Mouse (Mus musculus) granulocyte monocyte progenitor cell, adult 5-6 weeks (primary cell): ENCODE measurements around the gene Luc7l. TPM values are rescaled to one million over a fixed set of nuclear protein-coding genes. Genes with fewer than 3 reads are reported as not detected.

Experiments
- ATAC-seq: replicated peaks from 2 replicates; pipeline ENCODE4 v1.8.0; 2016; ENCODE audit warnings: mild to moderate bottlenecking, moderate TSS enrichment, inconsistent platforms; ENCODE audit not compliant: poor library complexity, severe bottlenecking
- total RNA-seq, 2 experiments: library from RNA; stranded (forward) in 1 of 2; stranded (reverse) in 1 of 2; fragments of 200-712, 200-1000 nt in 1 of 2; fragments of >200 nt in 1 of 2; fragmentation: Nextera tagmentation in 1 of 2; gene quantifications; 2 replicates each; pipeline ENCODE4 v1.2.3; 2014 to 2017

Luc7l gene
- 63.7 and 74.9 TPM in 2 replicates for total RNA-seq (2014; fragmentation: Nextera tagmentation)
- 60.0 and 122 TPM in 2 replicates for total RNA-seq (2017)

GRCm38 (mm10) chr17:26252539-26253251, at the start of gene Luc7l:
Gene Luc7l (plus strand): TSS chr17:26252896.
- ATAC-seq, result peak; percentile 90

- peak; percentile 47 for ATAC-seq
Measured at GRCm38 (mm10) chr17:26203321-26203811, 49.3 kb upstream of the Luc7l start.

GRCm38 (mm10) chr17:26204766-26205165, 47.9 kb upstream of the Luc7l start:
- no peak for ATAC-seq

DNA sequence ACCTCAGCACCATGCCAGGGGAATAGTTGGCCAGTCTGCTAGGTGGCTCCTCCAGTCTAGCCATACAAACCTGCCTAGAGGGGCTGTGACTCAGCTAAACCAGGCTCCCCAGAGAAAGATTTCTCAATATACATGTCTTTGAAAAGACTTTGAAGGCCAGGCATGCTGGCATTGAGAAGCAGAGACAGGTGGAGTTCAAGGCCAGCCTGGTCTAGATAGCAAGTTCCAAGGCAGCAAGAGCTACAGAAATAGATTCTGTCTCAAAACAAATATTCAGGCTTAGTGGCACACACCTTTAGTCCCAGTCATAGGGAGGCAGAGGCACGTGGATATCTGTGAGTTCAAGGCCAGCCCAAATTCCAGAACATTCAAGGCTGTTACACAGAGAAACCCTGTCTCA, 46.3 kb upstream of the Luc7l start:
- no peak for ATAC-seq

DNA sequence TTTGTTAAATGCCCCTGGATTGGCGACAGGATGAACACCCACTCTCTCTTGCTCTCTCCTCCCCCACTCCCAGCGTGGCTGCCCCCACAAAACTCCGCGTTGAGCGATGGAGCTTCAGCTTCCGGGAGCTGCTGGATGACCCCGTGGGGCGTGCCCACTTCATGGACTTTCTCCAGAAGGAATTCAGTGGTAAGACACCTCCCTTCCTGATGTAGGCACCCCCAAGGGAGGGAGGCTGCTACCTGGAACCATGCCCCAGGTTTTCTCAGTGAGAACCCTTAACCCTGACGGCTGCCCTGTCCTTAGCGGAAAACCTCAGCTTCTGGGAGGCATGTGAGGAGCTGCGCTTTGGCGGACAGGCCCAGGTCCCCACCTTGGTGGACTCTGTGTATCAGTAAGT, 45.0 kb upstream of the Luc7l start, which contains the start of gene Arhgdig:
Gene Arhgdig (minus strand): TSS at position 101 of the 400 bp plus-strand sequence.
- ATAC-seq, result no peak

DNA sequence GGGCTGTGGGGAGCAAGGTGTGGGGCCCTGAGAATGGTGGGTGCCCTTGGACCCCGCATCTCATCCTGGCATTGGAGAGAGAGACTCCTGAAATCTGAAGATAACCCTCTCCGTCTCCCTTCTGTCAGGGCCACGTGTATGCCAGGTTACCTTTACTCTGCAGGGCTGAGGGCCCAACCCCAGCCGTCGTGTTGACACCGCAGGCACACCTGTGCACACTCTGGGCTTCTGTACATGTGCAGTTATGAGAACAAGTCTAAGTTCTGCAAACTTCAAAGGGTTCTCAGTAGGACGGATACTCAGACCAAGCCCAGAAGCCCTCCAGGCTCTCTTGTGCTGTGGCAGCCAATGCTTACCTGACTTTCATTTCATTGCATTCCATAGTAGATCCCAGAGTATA, 40.5 kb upstream of the Luc7l start:
- ATAC-seq, result no peak

GRCm38 (mm10) chr17:26212681-26213080, 40.0 kb upstream of the Luc7l start:
- ATAC-seq, result no peak

- no peak for ATAC-seq
Measured at GRCm38 (mm10) chr17:26221508-26221907, 31.2 kb upstream of the Luc7l start.

GRCm38 (mm10) chr17:26225150-26225549, 27.5 kb upstream of the Luc7l start:
- ATAC-seq, result no peak

- ATAC-seq, result peak; percentile 82
Measured at GRCm38 (mm10) chr17:26229776-26230175, 22.9 kb upstream of the Luc7l start.

DNA sequence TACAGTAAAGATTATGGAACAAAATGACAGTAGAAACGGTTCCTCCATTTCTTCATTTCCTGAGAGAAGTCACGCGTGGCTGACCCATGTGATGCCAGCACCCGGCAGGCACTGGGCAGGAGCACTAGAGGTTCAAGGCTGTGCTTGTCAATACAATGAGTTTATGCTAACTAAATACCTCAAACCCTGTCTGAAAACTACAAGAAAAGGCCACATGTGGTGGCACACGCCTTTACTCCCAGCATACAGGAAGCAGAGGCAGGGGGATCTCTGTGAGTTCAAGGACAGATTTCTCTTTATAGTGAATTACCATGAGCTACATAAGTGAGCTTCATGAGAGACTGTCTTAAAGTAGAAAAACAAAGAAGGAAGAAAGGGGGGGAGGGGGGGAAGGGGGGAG, 21.5 kb upstream of the Luc7l start:
- peak; percentile 50 for ATAC-seq

GRCm38 (mm10) chr17:26232863-26233262, 19.8 kb upstream of the Luc7l start:
- ATAC-seq, result no peak

GRCm38 (mm10) chr17:26234386-26234785, 18.3 kb upstream of the Luc7l start:
- ATAC-seq, result no peak

GRCm38 (mm10) chr17:26235077-26235815, 17.4 kb upstream of the Luc7l start:
- ATAC-seq, result peak; percentile 38; the same call in 1 of the 2 replicates

DNA sequence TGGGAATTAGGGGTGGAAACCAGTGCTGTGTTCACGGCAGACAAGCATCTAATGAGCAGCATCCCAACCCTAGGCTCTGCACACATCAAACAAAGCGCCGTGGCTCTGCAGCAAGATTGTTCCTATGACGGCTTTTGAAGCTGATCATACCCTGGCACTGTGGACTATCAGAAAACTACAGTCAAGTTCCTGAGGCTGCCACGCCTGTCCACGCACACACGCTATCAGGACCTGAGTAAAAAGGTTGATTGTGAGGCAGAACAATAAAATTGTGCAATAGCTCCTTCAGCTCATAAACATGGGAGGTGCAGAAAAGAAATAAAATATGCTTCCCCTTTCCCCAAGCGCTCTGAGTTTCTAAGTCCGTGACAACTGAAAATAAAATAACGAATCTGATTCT, 15.0 kb upstream of the Luc7l start:
- ATAC-seq, result peak; percentile 75

DNA sequence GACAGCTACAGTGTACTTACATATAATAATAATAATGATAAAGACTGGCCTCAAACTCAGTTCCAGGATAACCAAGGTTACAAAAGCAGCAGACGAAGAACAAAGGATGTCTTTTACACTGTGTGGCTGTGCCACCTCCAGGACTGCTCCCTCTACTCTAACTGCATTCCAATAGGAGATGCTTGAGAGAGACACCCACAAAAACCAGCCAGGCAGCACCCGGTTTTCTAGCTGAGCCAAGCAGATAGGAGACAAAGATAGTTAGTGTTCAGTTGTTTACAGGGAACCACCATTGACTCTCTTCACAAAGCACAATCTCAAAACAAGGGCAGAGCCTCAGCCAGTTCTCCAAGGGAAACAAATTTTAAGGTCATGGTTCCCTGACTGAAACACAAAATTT, 13.1 kb upstream of the Luc7l start:
- no peak for ATAC-seq

- ATAC-seq, result no peak
Measured at GRCm38 (mm10) chr17:26240120-26240790, 12.4 kb upstream of the Luc7l start.

GRCm38 (mm10) chr17:26240990-26241389, 11.7 kb upstream of the Luc7l start:
- no peak for ATAC-seq

DNA sequence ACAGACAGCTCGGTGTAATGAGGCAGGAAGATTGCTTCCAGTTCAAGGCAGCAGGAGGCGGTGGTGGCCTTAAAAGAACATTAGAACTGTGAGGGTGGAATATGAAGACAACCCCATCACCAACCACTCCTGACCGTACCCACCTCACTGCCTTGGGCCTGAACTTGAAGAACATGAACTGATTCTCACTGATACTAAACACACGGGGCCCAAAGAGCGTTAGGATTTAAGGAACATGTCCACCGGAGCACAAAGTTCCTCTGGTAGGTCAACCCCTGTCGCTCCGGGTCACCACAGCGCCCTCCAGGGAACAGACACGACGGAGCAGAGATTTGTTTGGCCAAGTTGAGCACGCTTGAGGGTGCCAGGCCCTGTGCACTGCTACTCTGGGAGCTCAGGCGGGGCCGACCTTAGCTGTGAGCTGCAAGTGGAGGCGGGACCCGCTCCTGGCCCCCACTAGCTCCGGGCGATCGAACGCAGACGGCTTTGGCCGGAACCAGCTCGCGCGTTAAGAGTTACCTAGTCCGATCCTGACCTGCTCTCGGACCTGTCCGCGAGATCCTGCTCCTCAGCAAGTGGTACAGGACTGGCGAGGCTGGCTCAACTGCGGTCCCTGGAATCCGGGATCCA, 9.1 kb upstream of the Luc7l start:
- peak; percentile 52 for ATAC-seq

DNA sequence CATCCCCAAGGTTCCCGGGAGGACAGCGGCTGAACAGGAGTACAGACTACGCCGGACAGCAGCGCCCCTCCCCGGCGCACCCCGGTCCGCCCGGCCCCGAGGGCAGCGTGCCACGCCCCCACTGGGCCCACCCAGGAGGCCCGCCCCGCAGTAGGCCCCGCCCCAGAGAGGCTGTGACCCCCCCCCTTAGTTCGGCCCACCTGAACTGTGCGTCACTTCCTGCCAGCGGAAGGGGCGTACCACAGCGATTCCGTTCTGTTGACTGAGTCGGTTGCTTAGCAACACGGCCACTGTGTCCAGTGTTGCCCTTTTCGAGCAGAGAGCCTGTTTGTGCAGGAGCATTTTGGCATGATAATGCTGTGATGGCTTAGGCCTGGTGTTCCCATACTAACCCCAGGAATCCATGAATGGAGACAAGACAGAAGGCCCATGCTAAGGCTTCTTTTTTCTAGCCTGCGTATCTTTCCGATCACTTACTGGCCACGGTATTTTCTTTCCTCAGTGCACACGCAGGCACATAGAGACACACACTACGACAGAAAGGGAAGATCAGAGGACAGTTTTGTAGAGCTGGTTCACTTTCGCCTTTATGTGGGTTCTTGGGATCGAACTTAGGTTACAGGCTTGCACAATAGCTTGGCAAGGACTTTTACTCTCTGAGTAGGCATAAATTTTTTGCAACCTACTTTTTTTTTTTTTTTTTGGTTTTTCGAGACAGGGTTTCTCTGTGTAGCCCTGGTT, 8.4 kb upstream of the Luc7l start, which contains the start of gene Fam234a:
Gene Fam234a (minus strand): TSS at position 142 of the 741 bp plus-strand sequence.
- ATAC-seq, result peak; percentile 95
